Mouse (Mus musculus) heart, embryonic 11.5 days (tissue): ENCODE measurements at regions not wholly inside any gene's neighbourhood (a gene's known extent, or its start where the extent isn't known, plus 50 kb on each side); places are given as distances from the start of the nearest gene placed in this dataset.
A peak's percentile ranks its signal among the peaks of the same experiment; 100 is the strongest.

ENCODE experiments used
- ATAC-seq: fragments of 200-750 bp; cut with Nextera tagmentation; replicated peaks from 2 replicates; pipeline ENCODE4 v1.8.0; 2017; ENCODE audit warnings: moderate library complexity; ENCODE audit not compliant: insufficient number of reproducible peaks, low FRiP score, low TSS enrichment
- H3K27ac ChIP-seq: fragments of 300-500 bp; sonication (generic); 2 replicates; pipeline ENCODE4 v1.5.1; 2014; ENCODE audit warnings: mild to moderate bottlenecking, low read depth, low read length
- H3K27me3 ChIP-seq: fragments of 300-500 bp; sonication (generic); 2 replicates; pipeline ENCODE4 v1.6.1; 2014; ENCODE audit warnings: mild to moderate bottlenecking, low read length, mixed read lengths; ENCODE audit not compliant: control insufficient read depth, insufficient read depth
- H3K36me3 ChIP-seq: fragments of 300-500 bp; sonication (generic); 2 replicates; pipeline ENCODE4 v1.6.1; 2014; ENCODE audit warnings: mild to moderate bottlenecking, low read length, moderate library complexity, mixed read lengths; ENCODE audit not compliant: control insufficient read depth, insufficient read depth
- H3K4me1 ChIP-seq: fragments of 300-500 bp; sonication (generic); 2 replicates; pipeline ENCODE4 v1.6.1; 2014; ENCODE audit warnings: low read length; ENCODE audit not compliant: control insufficient read depth, insufficient read depth
- H3K4me2 ChIP-seq: fragments of 300-500 bp; sonication (generic); 2 replicates; pipeline ENCODE4 v1.6.1; 2014; ENCODE audit warnings: mild to moderate bottlenecking, moderate library complexity
- H3K4me3 ChIP-seq: fragments of 300-500 bp; sonication (generic); 2 replicates; pipeline ENCODE4 v1.5.1; 2014; ENCODE audit warnings: low read depth, low read length
- H3K9ac ChIP-seq: fragments of 300-500 bp; sonication (generic); 2 replicates; pipeline ENCODE4 v1.6.1; 2014; ENCODE audit warnings: mild to moderate bottlenecking, low read depth, low read length, moderate library complexity
- H3K9me3 ChIP-seq: fragments of 300-500 bp; sonication (generic); replicated peaks from 2 replicates; pipeline ENCODE4 v1.6.1; 2016; ENCODE audit warnings: low read length; ENCODE audit not compliant: control insufficient read depth
- WGBS: fragments of 180-500 bp; shearing (Covaris S2); extraction: QIAGEN DNeasy Blood & Tissue Kit; methylation state at CpG from one replicate; pipeline ENCODE4 v1.1.7; 2014; ENCODE audit not compliant: insufficient replicate concordance; 5-methylcytosine and 5-hydroxymethylcytosine counted together

GRCm38 (mm10) chr2:61470521-61470920 is 107.9 kb upstream of the Tank start:
- Histone ChIP-seq H3K27me3 (no peaks in the 10 kb centered on the region), H3K36me3 (no peaks in the 10 kb centered on the region), H3K4me3 (no peak overlapping the region), H3K27ac (no peak overlapping the region), H3K4me1 (no peaks in the 10 kb centered on the region; the same call in 1 of the 2 replicates), H3K9me3 (no peaks in the 10 kb centered on the region), H3K4me2 (no peak overlapping the region), H3K9ac (no peak overlapping the region)
- WGBS = 71% methylated on average over 5 of the region's 5 CpGs
- no peak for ATAC-seq

- no peaks in the 10 kb centered on the region for H3K27me3 ChIP-seq
- no peaks in the 10 kb centered on the region for H3K9me3 ChIP-seq
- H3K36me3 ChIP-seq = no peaks in the 10 kb centered on the region
- H3K4me1 ChIP-seq = peaks cover under 1% of the 10 kb centered on the region; the same call in 1 of the 2 replicates
- H3K9ac ChIP-seq = no peak overlapping the region
- no peak overlapping the region for H3K4me2 ChIP-seq
- H3K27ac ChIP-seq = no peak overlapping the region
- no peak for ATAC-seq
- H3K4me3 ChIP-seq = no peak overlapping the region
These were observed 108.3 kb upstream of the Tank start for GRCm38 (mm10) chr2:61470064-61470463.

GRCm38 (mm10) chr2:61455902-61456301 is 122.5 kb upstream of the Tank start:
- Histone ChIP-seq H3K27me3 (no peaks in the 10 kb centered on the region), H3K9ac (no peak overlapping the region), H3K4me1 (peaks cover 5% of the 10 kb centered on the region), H3K4me3 (no peak overlapping the region), H3K27ac (no peak overlapping the region), H3K4me2 (no peak overlapping the region), H3K36me3 (no peaks in the 10 kb centered on the region), H3K9me3 (no peaks in the 10 kb centered on the region)
- no peak for ATAC-seq
- WGBS = 22% methylated on average over 5 of the region's 5 CpGs

- H3K4me2 ChIP-seq = peak overlapping the region; percentile 66; the same call in 1 of the 2 replicates
- no peak overlapping the region for H3K4me3 ChIP-seq
These were observed 123.7 kb upstream of the Tank start for GRCm38 (mm10) chr2:61454729-61455128.

GRCm38 (mm10) chr2:61454311-61454728 is 124.1 kb upstream of the Tank start:
- peak overlapping the region; percentile 39 for H3K4me3 ChIP-seq
- H3K9ac ChIP-seq = peak overlapping the region; percentile 16
- peak overlapping the region; percentile 66 for H3K4me2 ChIP-seq
- H3K9me3 ChIP-seq = no peaks in the 10 kb centered on the region
- H3K4me1 ChIP-seq = peaks cover 5% of the 10 kb centered on the region
- H3K27me3 ChIP-seq = no peaks in the 10 kb centered on the region
- peak overlapping the region; percentile 70 for H3K27ac ChIP-seq
- ATAC-seq = peak; percentile 14; the same call in 1 of the 2 replicates
- 12% methylated on average over 12 of the region's 12 CpGs for WGBS
- H3K36me3 ChIP-seq = no peaks in the 10 kb centered on the region

More at GRCm38 (mm10) chr2:61454729-61455128, 123.7 kb upstream of the Tank start:
- no peaks in the 10 kb centered on the region for H3K27me3 ChIP-seq
- peaks cover 5% of the 10 kb centered on the region for H3K4me1 ChIP-seq
- H3K9ac ChIP-seq = no peak overlapping the region
- WGBS = 35% methylated on average over 9 of the region's 9 CpGs
- H3K36me3 ChIP-seq = no peaks in the 10 kb centered on the region
- H3K27ac ChIP-seq = no peak overlapping the region
- ATAC-seq = no peak; the same call in 1 of the 2 replicates
- no peaks in the 10 kb centered on the region for H3K9me3 ChIP-seq

- Histone ChIP-seq H3K27ac (peak overlapping the region; percentile 70), H3K4me1 (peaks cover 5% of the 10 kb centered on the region), H3K4me3 (peak overlapping the region; percentile 39), H3K27me3 (no peaks in the 10 kb centered on the region), H3K9ac (peak overlapping the region; percentile 16), H3K9me3 (no peaks in the 10 kb centered on the region), H3K4me2 (peak overlapping the region; percentile 66), H3K36me3 (no peaks in the 10 kb centered on the region)
- peak; percentile 72 for ATAC-seq
- 34% methylated on average over 14 of the region's 14 CpGs for WGBS
These were observed 124.7 kb upstream of the Tank start for GRCm38 (mm10) chr2:61453490-61454281.

GRCm38 (mm10) chr2:61452581-61452980 is 125.8 kb upstream of the Tank start:
- Histone ChIP-seq H3K27ac (no peak overlapping the region), H3K9ac (no peak overlapping the region), H3K4me1 (peaks cover 5% of the 10 kb centered on the region), H3K36me3 (no peaks in the 10 kb centered on the region), H3K4me3 (no peak overlapping the region), H3K9me3 (no peaks in the 10 kb centered on the region), H3K27me3 (no peaks in the 10 kb centered on the region), H3K4me2 (no peak overlapping the region)
- ATAC-seq = no peak
- 86% methylated on average over 1 of the region's 1 CpGs for WGBS

- Histone ChIP-seq H3K27me3 (no peaks in the 10 kb centered on the region), H3K4me3 (no peak overlapping the region), H3K4me1 (peaks cover 5% of the 10 kb centered on the region), H3K36me3 (no peaks in the 10 kb centered on the region), H3K27ac (no peak overlapping the region), H3K9me3 (no peaks in the 10 kb centered on the region), H3K4me2 (no peak overlapping the region), H3K9ac (no peak overlapping the region)
- WGBS = 73% methylated on average over 3 of the region's 3 CpGs
- ATAC-seq = no peak
These were observed 127.7 kb upstream of the Tank start for GRCm38 (mm10) chr2:61450731-61451130.

- Histone ChIP-seq H3K9ac (no peak overlapping the region), H3K9me3 (no peaks in the 10 kb centered on the region), H3K36me3 (no peaks in the 10 kb centered on the region), H3K4me3 (no peak overlapping the region), H3K4me1 (no peaks in the 10 kb centered on the region), H3K27ac (no peak overlapping the region), H3K27me3 (no peaks in the 10 kb centered on the region), H3K4me2 (no peak overlapping the region)
- no peak for ATAC-seq
- 65% methylated on average over 3 of the region's 3 CpGs for WGBS
These were observed 141.8 kb upstream of the Tank start for GRCm38 (mm10) chr2:61436591-61436990.
